ENCODE assay signal across 10 mouse cellular contexts in the genomic region with DNA sequence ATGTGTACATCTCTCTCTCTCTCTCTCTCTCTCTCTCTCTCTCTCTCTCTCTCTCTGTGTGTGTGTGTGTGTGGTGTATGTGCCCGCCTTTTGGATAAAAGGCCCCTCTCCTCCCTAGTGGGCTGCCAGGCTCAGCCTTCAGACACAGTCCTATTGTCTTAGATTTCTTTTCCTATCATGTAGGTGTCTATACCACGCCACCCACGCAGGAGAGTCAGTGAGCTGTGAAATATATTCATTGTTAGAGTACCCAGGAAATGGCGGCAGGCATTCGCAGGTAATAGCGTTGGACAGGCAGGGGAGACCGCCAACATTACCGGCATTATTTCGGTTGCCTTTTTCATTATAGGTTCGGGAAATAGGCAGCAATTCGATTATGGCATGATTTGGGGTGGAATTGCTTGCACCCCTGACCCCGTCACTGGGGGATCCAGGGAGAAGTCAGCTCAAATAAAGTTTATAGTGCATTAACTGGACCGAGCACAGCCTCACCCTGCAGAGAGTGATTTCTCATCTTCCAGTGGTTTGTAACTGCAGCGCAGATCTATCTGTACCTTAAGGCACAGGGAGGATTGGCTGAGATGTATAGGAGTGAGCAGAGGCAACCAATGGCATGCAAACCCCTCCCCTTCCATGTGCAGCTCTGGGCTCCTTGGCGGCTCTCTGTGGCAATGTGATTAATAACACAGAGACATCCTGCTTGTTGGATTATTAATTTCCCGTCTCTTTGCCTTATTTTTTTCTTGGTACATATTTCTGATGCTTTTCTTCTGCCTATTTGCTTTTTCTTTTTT.
A peak's percentile ranks its signal among the peaks of the same experiment; 100 is the strongest.
DNase-seq lines count a peak whose midpoint lies in the region; ATAC-seq and TF ChIP-seq lines count a peak whose summit lies in the region.
"Had no signal": no experiment of that assay in that cellular context is flagged by ENCODE, and none has a peak within 500 bp of the region (broad histone marks: within the 10 kb centered on the region; RNA-seq: fewer than 3 reads in every experiment).

No protein-coding gene starts in this region.

- WGBS in embryonic facial prominence, embryonic 13.5 days = 51% methylated on average over 16 of the region's 16 CpGs
- 28% methylated on average over 16 of the region's 16 CpGs for WGBS in kidney, embryonic 16.5 days
- 58% methylated on average over 16 of the region's 16 CpGs for WGBS in neural tube, embryonic 12.5 days

- no peak for TF ChIP-seq CTCF in gastrocnemius, adult 2 months (IDR thresholded peaks at IDR 0.05)

- no peaks in the 10 kb centered on the region for H3K27me3 ChIP-seq in embryonic facial prominence, embryonic 13.5 days
- H3K27me3 ChIP-seq in kidney, embryonic 16.5 days (ENCODE audit: insufficient read depth, low read length) = no peaks in the 10 kb centered on the region
- no peaks in the 10 kb centered on the region for H3K27me3 ChIP-seq in neural tube, embryonic 12.5 days (replicated peaks)

- intact Hi-C loops in gastrocnemius, adult 2 months (cut with DNase I) = no loop called here

- peak overlapping the region; percentile 49 for H3K4me2 ChIP-seq in embryonic facial prominence, embryonic 13.5 days
- peak overlapping the region; percentile 64 for H3K4me2 ChIP-seq in kidney, embryonic 16.5 days (replicated peaks; ENCODE audit: low read depth, low read length)
- H3K4me2 ChIP-seq in neural tube, embryonic 12.5 days (replicated peaks) = peak overlapping the region; percentile 41

- peak; percentile 78; the same call in 1 of the 2 replicates for ATAC-seq in embryonic facial prominence, embryonic 13.5 days (ENCODE audit: insufficient number of reproducible peaks, insufficient read depth, low FRiP score, low TSS enrichment, low read depth)
- peak; percentile 84 for ATAC-seq in kidney, embryonic 16.5 days (ENCODE audit: low FRiP score, low TSS enrichment)
- peak; percentile 71 for ATAC-seq in neural tube, embryonic 12.5 days (ENCODE audit: low FRiP score, low read depth)

- no peaks in the 10 kb centered on the region for H3K36me3 ChIP-seq in embryonic facial prominence, embryonic 13.5 days
- H3K36me3 ChIP-seq in kidney, embryonic 16.5 days (ENCODE audit: insufficient read depth, low read length) = no peaks in the 10 kb centered on the region
- no peaks in the 10 kb centered on the region for H3K36me3 ChIP-seq in neural tube, embryonic 12.5 days

- no peak overlapping the region for H3K9ac ChIP-seq in embryonic facial prominence, embryonic 13.5 days
- peak overlapping the region; percentile 17; the same call in 1 of the 2 replicates for H3K9ac ChIP-seq in kidney, embryonic 16.5 days (replicated peaks; ENCODE audit: low read length)
- 0 out of 2 replicates have a peak overlapping the region, but pooled peaks have one; percentile 8 for H3K9ac ChIP-seq in neural tube, embryonic 12.5 days

- H3K4me3 ChIP-seq in gastrocnemius, adult 2 months = peak overlapping the region; percentile 33
- H3K4me3 ChIP-seq in embryonic facial prominence, embryonic 13.5 days = no peak overlapping the region
- H3K4me3 ChIP-seq in kidney, embryonic 16.5 days (ENCODE audit: low read length) = peak overlapping the region; percentile 41
- H3K4me3 ChIP-seq in neural tube, embryonic 12.5 days = no peak overlapping the region

- no peak for DNase-seq in gastrocnemius, adult 2 months
- DNase-seq in gastrocnemius, postnatal 10 days = no peak
- no peak for DNase-seq in adrenal gland, adult (ENCODE audit: inconsistent age in 2 of 2, low spot score in 1 of 2)
- DNase-seq in ovary, postnatal 36 days (ENCODE audit: low spot score) = no peak
- no peak for DNase-seq in urinary bladder, postnatal 25 days (ENCODE audit: low spot score)
- DNase-seq: B cell, adult 2 months; left cerebral cortex, postnatal 4 days had no signal

- no peaks in the 10 kb centered on the region for H3K9me3 ChIP-seq in embryonic facial prominence, embryonic 13.5 days
- H3K9me3 ChIP-seq in kidney, embryonic 16.5 days (ENCODE audit: low read length) = no peaks in the 10 kb centered on the region
- no peaks in the 10 kb centered on the region for H3K9me3 ChIP-seq in neural tube, embryonic 12.5 days

- peaks cover 23% of the 10 kb centered on the region for H3K4me1 ChIP-seq in embryonic facial prominence, embryonic 13.5 days
- peaks cover 50% of the 10 kb centered on the region for H3K4me1 ChIP-seq in kidney, embryonic 16.5 days (ENCODE audit: insufficient read depth, low read length)
- H3K4me1 ChIP-seq in neural tube, embryonic 12.5 days = peaks cover 48% of the 10 kb centered on the region

- peak overlapping the region; percentile 87 for H3K27ac ChIP-seq in gastrocnemius, adult 2 months
- no peak overlapping the region; the same call in 1 of the 2 replicates for H3K27ac ChIP-seq in embryonic facial prominence, embryonic 13.5 days
- H3K27ac ChIP-seq in kidney, embryonic 16.5 days (ENCODE audit: low read length) = peak overlapping the region; percentile 67
- H3K27ac ChIP-seq in neural tube, embryonic 12.5 days = peak overlapping the region; percentile 42; the same call in 1 of the 2 replicates

Comparison
In these comparisons a context has a peak if more than half of its experiments do, and no peak if none do; other contexts are left out.
1. H3K4me3 ChIP-seq: peak in gastrocnemius, adult 2 months (single experiment) and kidney, embryonic 16.5 days (single experiment); none in embryonic facial prominence, embryonic 13.5 days (single experiment) and neural tube, embryonic 12.5 days (single experiment).
2. Peak in every context shown above with its lines, with median percentiles within 50 percentile points of each other: ATAC-seq and H3K4me2 ChIP-seq.